Mouse (Mus musculus): Measurements from ENCODE around the gene Atxn2. TPM values are rescaled to one million over a fixed set of nuclear protein-coding genes. Genes with fewer than 3 reads are reported as not detected.

Atxn2 gene
- polyA plus RNA-seq, 1 experiment, result 12.2 TPM

GRCm38 (mm10) chr5:121766038-121766773 is 55.1 kb downstream of the Atxn2 start:
- TF ChIP-seq TAL1 (IDR thresholded peaks at IDR 0.05; ENCODE audit: low read length), result no peak
- TF ChIP-seq GATA1 (IDR thresholded peaks at IDR 0.05; ENCODE audit: low read length), result no peak
- Histone ChIP-seq H3K27me3 (ENCODE audit: control insufficient read depth) (no peaks in the 10 kb centered on the region), H3K4me3 (replicated peaks) (no peak overlapping the region), H3K36me3 (ENCODE audit: control insufficient read depth) (peaks cover 62% of the 10 kb centered on the region), H3K4me1 (ENCODE audit: control insufficient read depth) (peaks cover 6% of the 10 kb centered on the region; the same call in 1 of the 2 replicates), H3K9me3 (ENCODE audit: control insufficient read depth, low read length) (no peaks in the 10 kb centered on the region)

DNA sequence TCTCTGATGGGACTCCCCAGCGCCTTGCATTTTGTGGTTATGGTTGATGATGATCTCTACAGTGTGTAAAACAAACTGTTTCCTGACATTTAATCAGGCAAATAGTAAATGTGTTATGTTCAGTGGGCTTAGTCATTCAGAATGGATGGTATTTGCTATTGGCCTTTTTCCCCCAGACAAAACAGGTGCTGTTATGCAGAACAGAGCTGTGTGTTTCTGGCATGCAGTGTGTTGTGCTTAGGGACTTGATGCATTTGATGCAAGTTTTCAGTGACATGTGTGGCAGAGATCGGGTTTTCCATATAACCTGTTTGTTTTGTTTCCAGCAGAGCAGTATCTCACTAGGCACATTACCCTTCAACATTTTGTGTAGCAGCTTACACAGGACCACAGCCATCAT is 56.4 kb downstream of the Atxn2 start:
- no peaks in the 10 kb centered on the region for H3K27me3 ChIP-seq (ENCODE audit: control insufficient read depth)
- H3K4me1 ChIP-seq (ENCODE audit: control insufficient read depth), result peaks cover 14% of the 10 kb centered on the region
- H3K4me3 ChIP-seq (replicated peaks), result no peak overlapping the region
- no peak for TF ChIP-seq TAL1 (IDR thresholded peaks at IDR 0.05; ENCODE audit: low read length)
- TF ChIP-seq GATA1 (IDR thresholded peaks at IDR 0.05; ENCODE audit: low read length), result no peak
- H3K9me3 ChIP-seq (ENCODE audit: control insufficient read depth, low read length), result no peaks in the 10 kb centered on the region
- peaks cover 61% of the 10 kb centered on the region for H3K36me3 ChIP-seq (ENCODE audit: control insufficient read depth)

DNA sequence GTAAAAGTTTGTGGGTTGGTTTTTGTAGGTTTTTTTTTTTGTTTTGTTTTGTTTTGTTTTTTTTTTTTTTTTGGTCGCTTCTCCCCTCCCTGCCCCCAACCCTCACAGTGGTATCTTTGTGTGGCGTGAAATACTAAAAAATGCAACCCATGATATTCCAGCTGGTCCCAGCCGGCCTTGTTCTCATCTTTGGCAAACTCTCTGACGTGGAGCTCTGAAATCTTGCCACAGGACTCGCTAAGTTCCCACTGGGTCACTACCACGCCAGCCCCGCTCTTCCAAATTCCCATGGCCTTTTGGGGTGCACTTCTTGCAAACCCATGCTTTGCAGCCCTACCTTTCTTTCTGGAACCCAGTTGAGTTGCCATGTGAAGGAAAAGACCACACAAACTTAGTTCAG is 58.7 kb downstream of the Atxn2 start:
- no peak for TF ChIP-seq TAL1 (IDR thresholded peaks at IDR 0.05; ENCODE audit: low read length)
- no peak for TF ChIP-seq GATA1 (IDR thresholded peaks at IDR 0.05; ENCODE audit: low read length)
- Histone ChIP-seq H3K9me3 (ENCODE audit: control insufficient read depth, low read length) (no peaks in the 10 kb centered on the region), H3K27me3 (ENCODE audit: control insufficient read depth) (no peaks in the 10 kb centered on the region), H3K36me3 (ENCODE audit: control insufficient read depth) (peaks cover 63% of the 10 kb centered on the region), H3K4me1 (ENCODE audit: control insufficient read depth) (peaks cover 14% of the 10 kb centered on the region), H3K4me3 (replicated peaks) (no peak overlapping the region)

DNA sequence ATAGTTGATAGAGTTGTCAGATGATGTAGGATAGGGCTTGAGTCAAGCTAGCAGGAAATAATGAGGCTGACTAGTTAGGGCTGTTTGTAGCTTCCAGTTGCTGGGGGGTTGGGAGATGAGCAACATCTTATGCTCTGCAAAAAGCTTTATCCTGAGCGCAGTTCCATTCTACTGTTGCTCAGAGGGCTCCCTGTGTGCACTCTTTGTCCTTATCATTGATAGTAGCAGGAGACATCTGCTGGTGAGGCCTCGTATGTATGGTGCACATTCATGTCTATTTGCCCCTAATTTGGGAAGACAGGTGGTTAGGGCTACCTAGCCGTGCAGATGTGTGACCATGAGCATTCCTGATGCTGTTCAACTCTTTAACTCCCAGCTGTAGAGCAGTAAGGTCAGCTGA is 60.5 kb downstream of the Atxn2 start:
- H3K4me1 ChIP-seq (ENCODE audit: control insufficient read depth), result peaks cover 14% of the 10 kb centered on the region
- peaks cover 69% of the 10 kb centered on the region for H3K36me3 ChIP-seq (ENCODE audit: control insufficient read depth)
- H3K9me3 ChIP-seq (ENCODE audit: control insufficient read depth, low read length), result no peaks in the 10 kb centered on the region
- no peaks in the 10 kb centered on the region for H3K27me3 ChIP-seq (ENCODE audit: control insufficient read depth)
- TF ChIP-seq GATA1 (IDR thresholded peaks at IDR 0.05; ENCODE audit: low read length), result no peak
- TF ChIP-seq TAL1 (IDR thresholded peaks at IDR 0.05; ENCODE audit: low read length), result no peak
- H3K4me3 ChIP-seq (replicated peaks), result no peak overlapping the region

DNA sequence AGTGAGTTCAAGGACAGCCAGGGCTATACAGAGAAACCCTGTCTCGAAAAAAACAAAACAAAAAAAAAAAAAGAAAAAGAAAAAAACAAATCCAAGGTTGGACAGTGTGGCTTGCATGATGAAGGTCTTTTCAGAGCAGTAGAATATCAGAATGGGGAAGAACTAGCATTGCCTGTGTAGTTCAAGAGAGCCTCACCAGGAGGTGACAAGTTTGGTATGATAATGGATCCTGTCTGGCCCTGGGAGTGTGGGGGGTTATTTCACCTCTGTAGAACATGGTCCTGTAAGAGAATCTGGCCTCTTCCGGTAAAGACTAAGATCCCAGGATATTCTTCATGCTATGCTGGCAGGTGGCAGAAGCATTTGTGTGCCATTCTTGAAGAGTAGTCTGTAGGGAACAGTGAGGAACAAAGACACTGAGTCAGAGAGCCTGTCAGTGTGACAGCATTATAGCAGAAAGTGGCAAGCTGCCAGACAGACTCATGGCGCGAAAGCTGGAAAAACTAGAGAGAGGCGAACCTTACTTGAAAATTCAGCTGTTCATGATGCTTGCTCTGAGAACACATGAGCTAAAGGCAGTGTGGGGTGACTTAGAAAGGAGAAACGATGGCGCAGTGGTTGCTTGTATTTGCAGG is 67.5 kb downstream of the Atxn2 start:
- H3K4me3 ChIP-seq (replicated peaks), result no peak overlapping the region
- H3K36me3 ChIP-seq (ENCODE audit: control insufficient read depth), result peaks cover 87% of the 10 kb centered on the region
- TF ChIP-seq TAL1 (IDR thresholded peaks at IDR 0.05; ENCODE audit: low read length), result no peak
- TF ChIP-seq GATA1 (IDR thresholded peaks at IDR 0.05; ENCODE audit: low read length), result no peak
- H3K9me3 ChIP-seq (ENCODE audit: control insufficient read depth, low read length), result no peaks in the 10 kb centered on the region
- no peaks in the 10 kb centered on the region for H3K4me1 ChIP-seq (ENCODE audit: control insufficient read depth)
- H3K27me3 ChIP-seq (ENCODE audit: control insufficient read depth), result no peaks in the 10 kb centered on the region

DNA sequence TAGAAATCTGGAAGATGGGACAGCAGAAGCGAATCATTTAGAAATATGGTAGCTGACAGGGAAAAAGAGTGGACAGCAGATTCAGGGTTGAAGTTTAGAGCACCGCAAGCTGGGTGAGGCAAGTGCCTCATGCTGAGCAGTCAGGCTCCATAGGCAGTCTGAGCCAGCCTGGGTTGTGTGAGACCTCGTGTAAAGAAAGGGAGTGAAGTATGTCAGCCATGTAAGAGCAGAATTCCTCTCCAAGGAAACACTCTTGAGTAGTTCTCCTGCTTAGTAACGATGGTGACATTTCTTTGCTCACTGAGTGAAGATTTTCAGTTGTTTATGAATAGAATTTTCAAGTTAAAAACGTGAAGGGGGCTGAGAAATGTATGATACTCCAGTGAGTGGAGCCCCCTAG is 69.0 kb downstream of the Atxn2 start:
- H3K4me3 ChIP-seq (replicated peaks), result no peak overlapping the region
- H3K4me1 ChIP-seq (ENCODE audit: control insufficient read depth), result no peaks in the 10 kb centered on the region
- no peaks in the 10 kb centered on the region for H3K27me3 ChIP-seq (ENCODE audit: control insufficient read depth)
- TF ChIP-seq TAL1 (IDR thresholded peaks at IDR 0.05; ENCODE audit: low read length) (no peak), GATA1 (IDR thresholded peaks at IDR 0.05; ENCODE audit: low read length) (no peak)
- H3K36me3 ChIP-seq (ENCODE audit: control insufficient read depth), result peaks cover 89% of the 10 kb centered on the region
- no peaks in the 10 kb centered on the region for H3K9me3 ChIP-seq (ENCODE audit: control insufficient read depth, low read length)

- Histone ChIP-seq H3K36me3 (ENCODE audit: control insufficient read depth) (peaks cover 91% of the 10 kb centered on the region), H3K4me3 (replicated peaks) (no peak overlapping the region), H3K9me3 (ENCODE audit: control insufficient read depth, low read length) (no peaks in the 10 kb centered on the region)
Observed at GRCm38 (mm10) chr5:121782467-121782866, 71.3 kb downstream of the Atxn2 start.

GRCm38 (mm10) chr5:121783862-121784500 is 72.8 kb downstream of the Atxn2 start:
- no peak for TF ChIP-seq TAL1 (IDR thresholded peaks at IDR 0.05; ENCODE audit: low read length)
- TF ChIP-seq GATA1 (IDR thresholded peaks at IDR 0.05; ENCODE audit: low read length), result no peak
- H3K36me3 ChIP-seq (ENCODE audit: control insufficient read depth), result peaks cover 86% of the 10 kb centered on the region

More at GRCm38 (mm10) chr5:121782467-121782866, 71.3 kb downstream of the Atxn2 start:
- Histone ChIP-seq H3K4me1 (ENCODE audit: control insufficient read depth) (no peaks in the 10 kb centered on the region), H3K27me3 (ENCODE audit: control insufficient read depth) (no peaks in the 10 kb centered on the region)
- TF ChIP-seq GATA1 (IDR thresholded peaks at IDR 0.05; ENCODE audit: low read length) (no peak), TAL1 (IDR thresholded peaks at IDR 0.05; ENCODE audit: low read length) (no peak)

GRCm38 (mm10) chr5:121791026-121791425 is 79.9 kb downstream of the Atxn2 start:
- Histone ChIP-seq H3K4me1 (ENCODE audit: control insufficient read depth) (no peaks in the 10 kb centered on the region; the same call in 1 of the 2 replicates), H3K9me3 (ENCODE audit: control insufficient read depth, low read length) (no peaks in the 10 kb centered on the region), H3K36me3 (ENCODE audit: control insufficient read depth) (peaks cover 79% of the 10 kb centered on the region), H3K4me3 (replicated peaks) (no peak overlapping the region), H3K27me3 (ENCODE audit: control insufficient read depth) (no peaks in the 10 kb centered on the region)
- TF ChIP-seq TAL1 (IDR thresholded peaks at IDR 0.05; ENCODE audit: low read length), result no peak
- TF ChIP-seq GATA1 (IDR thresholded peaks at IDR 0.05; ENCODE audit: low read length), result no peak

More at GRCm38 (mm10) chr5:121783862-121784500, 72.8 kb downstream of the Atxn2 start:
- Histone ChIP-seq H3K4me3 (replicated peaks) (no peak overlapping the region), H3K9me3 (ENCODE audit: control insufficient read depth, low read length) (no peaks in the 10 kb centered on the region), H3K27me3 (ENCODE audit: control insufficient read depth) (no peaks in the 10 kb centered on the region), H3K4me1 (ENCODE audit: control insufficient read depth) (no peaks in the 10 kb centered on the region)

Data from erythroblast, embryonic 14.5 days (primary cell).